Mouse (Mus musculus) lung, embryonic 16.5 days (tissue): ENCODE results near the gene Cd68. TPM values are rescaled to one million over a fixed set of nuclear protein-coding genes. Genes with fewer than 3 reads are reported as not detected.
"Not testable (repeated sequence)": the region's sequence is repeated elsewhere in the genome, so short reads cannot be mapped to it uniquely, and the experiment has no call there.

ENCODE experiments used
- ATAC-seq: fragments of 200-750 bp; cut with Nextera tagmentation; 2 replicates; pipeline ENCODE4 v1.8.0; 2017; ENCODE audit warnings: low read depth, mild to moderate bottlenecking, moderate library complexity
- H3K27ac ChIP-seq: fragments of 300-500 bp; sonication (generic); 2 replicates; pipeline ENCODE4 v1.5.1; 2014; ENCODE audit warnings: mild to moderate bottlenecking, control low read depth, low read length
- H3K27me3 ChIP-seq: fragments of 300-500 bp; sonication (generic); 2 replicates; pipeline ENCODE4 v1.6.1; 2014; ENCODE audit warnings: low read depth, low read length, mixed read lengths; ENCODE audit not compliant: control insufficient read depth, insufficient read depth
- H3K36me3 ChIP-seq: fragments of 300-500 bp; sonication (generic); 2 replicates; pipeline ENCODE4 v1.6.1; 2014; ENCODE audit warnings: low read length; ENCODE audit not compliant: control insufficient read depth, insufficient read depth
- H3K4me1 ChIP-seq: fragments of 300-500 bp; sonication (generic); replicated peaks from 2 replicates; pipeline ENCODE4 v1.6.1; 2014; ENCODE audit warnings: low read length, mixed read lengths; ENCODE audit not compliant: control insufficient read depth, insufficient read depth
- H3K4me2 ChIP-seq: fragments of 300-500 bp; sonication (generic); 2 replicates; pipeline ENCODE4 v1.6.1; 2014; ENCODE audit warnings: low read depth, low read length, control low read depth
- H3K4me3 ChIP-seq: fragments of 300-500 bp; sonication (generic); 2 replicates; pipeline ENCODE4 v1.5.1; 2014; ENCODE audit warnings: mild to moderate bottlenecking, low read length, control low read depth
- H3K9ac ChIP-seq: fragments of 300-500 bp; sonication (generic); 2 replicates; pipeline ENCODE4 v1.6.1; 2014; ENCODE audit warnings: low read length, control low read depth
- H3K9me3 ChIP-seq: fragments of 300-500 bp; sonication (generic); 2 replicates; pipeline ENCODE4 v1.6.1; 2016; ENCODE audit warnings: low read length; ENCODE audit not compliant: control insufficient read depth
- WGBS: fragments of 180-500 bp; shearing (Covaris S2); extraction: QIAGEN DNeasy Blood & Tissue Kit; methylation state at CpG from one replicate; pipeline ENCODE4 v1.1.7; 2014; 5-methylcytosine and 5-hydroxymethylcytosine counted together
- polyA plus RNA-seq: library from polyadenylated mRNA; unstranded; fragments of >200 nt; fragmentation: Nextera tagmentation; extraction: Ambion mirVana; gene quantifications from 2 replicates; pipeline ENCODE4 v1.2.1, GENCODE M21; 2015

Cd68 gene
- polyA plus RNA-seq, 1 experiment from 2014 or later, result 19.2 TPM

DNA sequence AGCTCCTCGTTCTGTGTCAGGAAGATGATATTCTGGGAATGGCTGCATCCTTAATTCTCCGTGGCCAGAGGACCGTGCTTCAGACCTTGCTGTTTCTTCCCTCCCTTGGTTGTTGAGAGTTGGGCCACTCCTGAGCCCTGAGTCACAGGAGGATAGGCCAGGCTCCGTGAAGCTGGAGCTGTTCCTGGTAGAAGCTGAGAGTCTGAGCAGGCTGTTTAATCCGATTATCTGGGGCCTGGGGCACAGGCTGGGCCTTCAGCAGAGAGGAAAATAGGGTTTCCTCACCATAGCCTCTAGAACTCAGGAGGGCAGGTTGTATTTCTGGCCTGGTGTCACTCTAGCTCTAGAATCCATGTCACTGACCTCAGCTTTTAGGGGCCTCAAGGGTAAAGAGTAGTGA is 12.6 kb downstream of the Cd68 start:
- H3K4me3 ChIP-seq, result no peak overlapping the region
- H3K4me2 ChIP-seq, result no peak overlapping the region
- no peak overlapping the region for H3K27ac ChIP-seq
- peaks cover 50% of the 10 kb centered on the region for H3K36me3 ChIP-seq
- H3K9me3 ChIP-seq, result no peaks in the 10 kb centered on the region
- H3K27me3 ChIP-seq, result no peaks in the 10 kb centered on the region
- H3K4me1 ChIP-seq, result peaks cover 12% of the 10 kb centered on the region
- H3K9ac ChIP-seq, result no peak overlapping the region
- WGBS, result 58% methylated on average over 5 of the region's 5 CpGs
- no peak for ATAC-seq

DNA sequence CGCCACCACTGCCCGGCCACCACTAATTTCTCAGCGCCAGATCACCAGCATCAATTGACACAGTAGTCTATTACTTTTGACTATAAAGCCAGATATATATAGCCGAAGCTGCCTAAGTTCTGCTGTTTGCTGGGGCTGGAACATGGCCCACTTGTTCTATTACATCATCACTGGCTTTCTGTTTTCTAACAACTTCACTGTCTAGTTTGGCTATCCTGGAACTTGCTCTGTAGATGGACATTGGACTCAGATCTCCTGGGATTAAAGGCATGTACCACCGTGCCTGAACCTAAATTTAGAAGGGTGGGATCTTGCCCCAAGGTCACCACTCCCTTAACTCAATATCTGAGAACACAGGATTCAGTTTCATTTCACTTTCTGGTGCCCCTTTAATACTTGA is 20.1 kb downstream of the Cd68 start:
- no peak overlapping the region for H3K4me3 ChIP-seq
- no peak for ATAC-seq
- peaks cover 70% of the 10 kb centered on the region for H3K36me3 ChIP-seq
- no peaks in the 10 kb centered on the region for H3K27me3 ChIP-seq
- H3K9ac ChIP-seq, result no peak overlapping the region
- H3K27ac ChIP-seq, result no peak overlapping the region
- H3K9me3 ChIP-seq, result no peaks in the 10 kb centered on the region
- no peaks in the 10 kb centered on the region for H3K4me1 ChIP-seq
- 91% methylated on average over 5 of the region's 5 CpGs for WGBS
- H3K4me2 ChIP-seq, result no peak overlapping the region

DNA sequence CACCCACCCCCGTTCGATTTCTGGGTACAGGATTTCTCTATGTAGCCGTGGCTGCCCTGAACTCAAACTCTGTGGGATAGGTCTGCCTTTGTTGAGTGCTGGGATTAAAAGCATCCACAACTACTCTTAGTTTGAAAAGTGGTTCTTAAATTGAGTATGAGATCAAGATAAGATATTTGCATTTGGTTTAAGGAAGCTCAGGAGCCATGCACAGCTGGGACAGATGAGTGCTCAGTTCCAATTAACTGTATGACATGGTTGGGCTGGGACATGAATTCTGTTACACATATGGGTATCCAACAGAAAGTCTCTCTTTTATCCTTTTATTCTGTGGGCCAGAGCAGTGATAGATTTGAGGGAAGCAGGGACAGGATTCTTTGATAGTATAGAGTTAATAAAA is 30.5 kb downstream of the Cd68 start:
- Histone ChIP-seq H3K4me2 (0 out of 2 replicates have a peak overlapping the region, but pooled peaks have one; percentile 3), H3K27ac (no peak overlapping the region), H3K9ac (no peak overlapping the region), H3K4me3 (0 out of 2 replicates have a peak overlapping the region, but pooled peaks have one; percentile 0), H3K9me3 (no peaks in the 10 kb centered on the region), H3K36me3 (peaks cover 11% of the 10 kb centered on the region), H3K4me1 (peaks cover 27% of the 10 kb centered on the region), H3K27me3 (no peaks in the 10 kb centered on the region)
- WGBS, result 56% methylated on average over 3 of the region's 3 CpGs
- ATAC-seq, result no peak

DNA sequence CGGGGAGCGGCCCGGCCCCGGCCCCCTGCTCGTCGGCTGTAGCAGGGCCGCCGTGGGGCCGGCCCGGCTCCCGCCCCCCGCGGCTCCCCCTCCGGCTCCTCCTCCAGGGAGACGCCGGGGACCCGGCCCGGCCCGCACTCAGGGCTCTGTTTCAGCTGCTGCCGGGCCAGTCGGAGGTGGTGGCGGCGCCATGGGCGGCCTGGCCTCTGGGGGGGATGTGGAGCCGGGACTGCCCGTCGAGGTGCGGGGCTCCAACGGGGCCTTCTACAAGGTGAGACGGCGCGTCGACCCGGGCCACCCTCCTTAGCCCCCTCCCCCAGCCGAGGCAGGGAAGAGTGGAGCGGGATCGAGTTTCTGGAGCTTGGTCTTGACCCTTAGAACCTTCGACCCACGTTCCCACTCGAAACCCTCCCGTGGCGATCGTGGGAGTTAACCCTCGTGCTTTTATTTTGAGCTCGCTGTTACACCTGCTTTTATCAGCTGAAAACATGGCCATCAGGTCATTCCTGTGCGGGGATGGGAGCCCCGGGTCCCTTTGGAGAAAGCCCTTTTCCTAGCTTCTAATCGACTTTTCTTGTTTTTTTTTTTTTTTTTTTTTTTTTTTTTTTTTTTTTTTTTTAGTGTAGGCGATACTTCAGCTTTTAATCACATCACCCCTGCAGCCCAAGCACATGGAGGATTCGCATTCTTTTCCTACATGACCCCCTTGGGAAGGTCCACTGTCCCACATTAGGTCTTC is 32.7 kb downstream of the Cd68 start:
- H3K27ac ChIP-seq, result peak overlapping the region; percentile 98
- H3K4me3 ChIP-seq, result peak overlapping the region; percentile 99
- no peaks in the 10 kb centered on the region for H3K27me3 ChIP-seq
- H3K4me2 ChIP-seq, result peak overlapping the region; percentile 66
- no peaks in the 10 kb centered on the region; the same call in 1 of the 2 replicates for H3K36me3 ChIP-seq
- peak; percentile 78 for ATAC-seq
- peak overlapping the region; percentile 98 for H3K9ac ChIP-seq
- H3K9me3 ChIP-seq, result no peaks in the 10 kb centered on the region
- WGBS, result 0% methylated on average over 39 of the region's 50 CpGs
- H3K4me1 ChIP-seq, result peaks cover 27% of the 10 kb centered on the region

DNA sequence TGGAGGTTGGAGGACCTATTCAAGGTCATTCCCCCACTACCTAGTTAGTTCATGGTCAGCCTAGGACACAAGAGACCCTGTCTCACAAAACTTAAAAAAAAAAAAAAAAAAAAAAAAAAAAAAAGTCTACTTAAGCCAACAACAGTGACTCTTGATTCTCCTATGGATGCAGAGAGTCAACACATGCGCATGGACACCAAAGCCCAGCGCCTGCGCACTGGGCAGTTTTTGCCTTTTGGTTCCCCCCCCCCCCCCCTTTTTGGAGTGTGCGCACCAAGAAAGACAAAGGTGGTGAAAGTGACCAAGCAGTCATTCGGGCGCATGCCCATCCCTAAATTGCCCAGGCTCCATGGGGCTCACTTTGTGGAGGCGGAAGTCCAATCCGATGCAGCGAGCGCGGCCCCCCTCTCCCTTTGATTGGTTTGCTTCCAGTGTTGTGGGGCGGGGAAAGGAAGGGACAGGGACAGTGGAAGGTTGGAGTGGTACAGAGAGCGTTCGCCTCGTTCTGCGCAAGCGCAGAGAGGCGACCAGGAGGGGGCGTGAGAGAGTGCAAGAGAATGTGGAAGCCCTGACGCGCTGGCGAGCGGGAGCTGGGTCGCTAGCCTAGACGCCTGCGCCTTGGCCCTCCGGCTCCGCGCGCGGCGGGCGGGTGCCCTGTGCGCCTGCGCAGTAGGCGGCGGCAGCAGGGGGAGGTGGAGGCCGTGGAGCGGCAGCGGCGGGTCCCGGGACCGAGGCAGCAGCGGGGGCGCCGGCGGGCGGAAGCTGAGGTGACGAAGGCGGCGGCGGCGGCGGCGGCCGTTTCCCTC is 33.5 kb downstream of the Cd68 start, which contains the start of gene Fxr2:
TSS of gene Fxr2 (plus strand) at position 707 of the 806 bp plus-strand sequence.
- peak; percentile 98 for ATAC-seq
- Histone ChIP-seq H3K36me3 (no peaks in the 10 kb centered on the region; the same call in 1 of the 2 replicates), H3K4me3 (peak within 1 kb of the TSS; percentile 99), H3K27ac (peak within 1 kb of the TSS; percentile 98), H3K4me1 (peaks cover 27% of the 10 kb centered on the region), H3K4me2 (peak within 1 kb of the TSS; percentile 66), H3K27me3 (no peaks in the 10 kb centered on the region), H3K9me3 (no peaks in the 10 kb centered on the region), H3K9ac (peak within 1 kb of the TSS; percentile 98)
- WGBS, result under 1% methylated on average over 40 of the region's 56 CpGs

DNA sequence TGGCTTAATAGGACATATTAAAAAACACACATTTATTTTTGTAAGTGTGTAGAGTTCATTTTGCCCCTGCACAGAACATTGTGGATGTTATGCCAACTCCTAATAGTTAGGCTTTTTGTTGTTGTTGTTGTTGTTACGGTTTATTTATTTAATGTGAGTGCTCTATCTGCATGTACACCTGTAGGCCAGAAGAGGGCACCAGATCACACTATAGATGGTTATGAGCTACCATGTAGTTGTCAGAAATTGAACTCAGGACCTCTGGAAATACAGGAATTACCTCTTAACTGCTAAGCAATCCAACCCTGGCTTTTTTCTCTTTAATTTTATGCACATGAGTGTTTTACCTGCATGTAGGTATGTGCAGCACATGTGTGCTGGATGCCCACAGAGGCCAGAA is 36.2 kb downstream of the Cd68 start:
- Histone ChIP-seq H3K4me2 (no peak overlapping the region), H3K36me3 (no peaks in the 10 kb centered on the region), H3K27me3 (no peaks in the 10 kb centered on the region), H3K9ac (no peak overlapping the region), H3K4me1 (peaks cover 13% of the 10 kb centered on the region), H3K9me3 (no peaks in the 10 kb centered on the region), H3K27ac (no peak overlapping the region), H3K4me3 (no peak overlapping the region)
- WGBS, result 71% methylated on average over 1 of the region's 1 CpGs
- ATAC-seq, result no peak

DNA sequence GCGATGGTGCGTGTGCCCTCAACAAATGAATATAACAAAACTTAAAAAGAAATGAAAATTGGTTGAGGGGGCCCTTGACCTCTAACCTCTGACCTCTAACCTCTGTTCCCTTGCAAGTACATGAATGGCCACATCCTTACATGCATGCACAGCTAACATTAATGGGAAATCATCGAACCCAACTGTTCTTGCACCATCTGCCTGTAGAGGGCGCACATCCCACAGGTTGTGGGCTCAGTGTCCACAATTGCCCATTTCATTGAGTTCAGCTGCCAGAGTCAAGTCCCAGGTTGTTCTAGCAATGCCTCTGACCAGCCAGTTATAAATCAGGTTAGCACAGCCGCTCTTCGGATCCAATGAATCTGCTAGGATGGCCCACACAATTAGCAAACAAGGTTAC is 37.7 kb downstream of the Cd68 start:
- no peak overlapping the region for H3K4me3 ChIP-seq
- no peak overlapping the region for H3K9ac ChIP-seq
- no peaks in the 10 kb centered on the region for H3K9me3 ChIP-seq
- no peak for ATAC-seq
- H3K27me3 ChIP-seq, result no peaks in the 10 kb centered on the region
- 33% methylated on average over 6 of the region's 6 CpGs for WGBS
- no peak overlapping the region for H3K4me2 ChIP-seq
- H3K4me1 ChIP-seq, result peaks cover 4% of the 10 kb centered on the region; the same call in 1 of the 2 replicates
- no peak overlapping the region for H3K27ac ChIP-seq
- no peaks in the 10 kb centered on the region for H3K36me3 ChIP-seq

DNA sequence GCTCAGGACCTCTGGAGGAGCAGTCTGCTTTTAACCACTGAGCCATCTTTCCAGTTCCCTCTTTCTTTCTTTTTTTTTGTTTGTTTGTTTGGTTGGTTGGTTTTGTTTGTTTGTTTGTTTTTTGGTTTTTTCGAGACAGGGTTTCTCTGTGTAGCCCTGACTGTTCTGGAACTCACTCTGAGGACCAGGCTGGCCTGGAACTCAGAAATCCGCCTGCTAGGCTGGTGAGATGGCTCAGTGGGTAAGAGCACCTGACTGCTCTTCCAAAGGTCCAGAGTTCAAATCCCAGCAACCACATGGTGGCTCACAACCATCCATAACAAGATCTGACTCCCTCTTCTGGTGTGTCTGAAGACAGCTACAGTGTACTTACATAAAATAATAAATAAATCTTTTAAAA is 41.6 kb downstream of the Cd68 start:
- not testable (repeated sequence) for H3K4me2 ChIP-seq, H3K9ac ChIP-seq, H3K4me1 ChIP-seq, H3K27me3 ChIP-seq, H3K36me3 ChIP-seq, H3K4me3 ChIP-seq, H3K27ac ChIP-seq, H3K9me3 ChIP-seq, ATAC-seq
- 84% methylated on average over 2 of the region's 2 CpGs for WGBS

DNA sequence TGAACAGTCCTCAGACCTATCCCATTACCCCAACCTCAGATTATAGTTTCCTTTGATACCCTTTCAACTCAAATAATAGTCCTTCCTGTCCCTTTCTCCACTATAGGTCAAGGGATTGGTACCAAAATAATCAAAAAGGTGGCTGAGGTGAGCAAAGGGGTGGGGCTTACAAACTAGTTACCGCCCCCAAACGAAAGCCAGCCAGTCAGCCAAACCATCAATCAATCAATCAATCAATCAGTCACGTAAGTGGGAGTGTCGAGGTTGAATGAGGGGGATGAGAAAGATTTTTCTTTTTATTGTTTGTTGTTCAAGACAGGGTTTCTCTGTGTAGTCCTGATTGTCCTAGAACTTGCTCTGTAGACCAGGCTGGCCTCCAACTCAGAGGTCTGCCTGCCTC is 42.9 kb downstream of the Cd68 start:
- no peak for ATAC-seq
- Histone ChIP-seq H3K4me2 (peak overlapping the region; percentile 59; the same call in 1 of the 2 replicates), H3K4me1 (no peaks in the 10 kb centered on the region; the same call in 1 of the 2 replicates), H3K9me3 (no peaks in the 10 kb centered on the region), H3K27ac (no peak overlapping the region), H3K27me3 (no peaks in the 10 kb centered on the region), H3K4me3 (peak overlapping the region; percentile 61), H3K36me3 (no peaks in the 10 kb centered on the region), H3K9ac (peak overlapping the region; percentile 77)
- WGBS, result 68% methylated on average over 4 of the region's 4 CpGs
